Mouse (Mus musculus) embryonic facial prominence, embryonic 14.5 days (tissue): ENCODE results near the gene Gm28230. TPM values are rescaled to one million over a fixed set of nuclear protein-coding genes. Genes with fewer than 3 reads are reported as not detected.
A peak's percentile ranks its signal among the peaks of the same experiment; 100 is the strongest.

Experiments used
- ATAC-seq: fragments of 200-750 bp; cut with Nextera tagmentation; 2 replicates; pipeline ENCODE4 v1.8.0; 2017; ENCODE audit warnings: low read depth, moderate number of reproducible peaks, moderate TSS enrichment
- DNase-seq: peaks from one replicate; pipeline ENCODE4 v3.0.0-alpha.2; 2015; ENCODE audit warnings: low spot score
- H3K27ac ChIP-seq: fragments of 300-500 bp; sonication (generic); replicated peaks from 2 replicates; pipeline ENCODE4 v1.5.1; 2014; ENCODE audit warnings: low read depth, mild to moderate bottlenecking, low read length, moderate library complexity
- H3K27me3 ChIP-seq: fragments of 300-500 bp; sonication (generic); replicated peaks from 2 replicates; pipeline ENCODE4 v1.6.1; 2014; ENCODE audit warnings: low read length; ENCODE audit not compliant: control insufficient read depth, insufficient read depth
- H3K36me3 ChIP-seq: fragments of 300-500 bp; sonication (generic); 2 replicates; pipeline ENCODE4 v1.6.1; 2014; ENCODE audit warnings: low read length, mixed read lengths; ENCODE audit not compliant: control insufficient read depth, insufficient read depth
- H3K4me1 ChIP-seq: fragments of 300-500 bp; sonication (generic); 2 replicates; pipeline ENCODE4 v1.6.1; 2014; ENCODE audit warnings: antibody characterized with exemption, low read length; ENCODE audit not compliant: control insufficient read depth, insufficient read depth
- H3K4me2 ChIP-seq: fragments of 300-500 bp; sonication (generic); 2 replicates; pipeline ENCODE4 v1.6.1; 2014; ENCODE audit warnings: low read depth, mild to moderate bottlenecking, low read length, moderate library complexity, mixed read lengths
- H3K4me3 ChIP-seq: fragments of 300-500 bp; sonication (generic); 2 replicates; pipeline ENCODE4 v1.5.1; 2014; ENCODE audit warnings: low read depth, mild to moderate bottlenecking, low read length
- H3K9ac ChIP-seq: fragments of 300-500 bp; sonication (generic); 2 replicates; pipeline ENCODE4 v1.6.1; 2014; ENCODE audit warnings: low read depth, mild to moderate bottlenecking, low read length, moderate library complexity, mixed read lengths
- H3K9me3 ChIP-seq: fragments of 300-500 bp; sonication (generic); 2 replicates; pipeline ENCODE4 v1.6.1; 2016; ENCODE audit warnings: low read length; ENCODE audit not compliant: control insufficient read depth
- WGBS: fragments of 180-500 bp; shearing (Covaris S2); extraction: QIAGEN DNeasy Blood & Tissue Kit; methylation state at CpG from one replicate; pipeline ENCODE4 v1.1.7; 2014; 5-methylcytosine and 5-hydroxymethylcytosine counted together
- polyA plus RNA-seq: library from polyadenylated mRNA; unstranded; fragments of >200 nt; fragmentation: Nextera tagmentation; extraction: Ambion mirVana; gene quantifications from 2 replicates; pipeline ENCODE4 v1.2.1, GENCODE M21; 2014

Gm28230 gene
- polyA plus RNA-seq, 1 experiment from 2014 or later, result not detected

GRCm38 (mm10) chr2:74752431-74753174 lies 26.1 kb downstream of the Gm28230 start:
- peak overlapping the region; percentile 38; the same call in 1 of the 2 replicates for H3K9ac ChIP-seq
- DNase-seq (no peak), ATAC-seq (peak; percentile 37; the same call in 1 of the 2 replicates)
- 4% methylated on average over 19 of the region's 45 CpGs for WGBS
- no peak overlapping the region for H3K27ac ChIP-seq
- H3K4me1 ChIP-seq, result peaks cover 17% of the 10 kb centered on the region; the same call in 1 of the 2 replicates
- H3K9me3 ChIP-seq, result no peaks in the 10 kb centered on the region
- H3K27me3 ChIP-seq, result peaks cover 98% of the 10 kb centered on the region
- H3K4me3 ChIP-seq, result peak overlapping the region; percentile 33
- H3K36me3 ChIP-seq, result no peaks in the 10 kb centered on the region
- H3K4me2 ChIP-seq, result peak overlapping the region; percentile 62

- H3K4me3 ChIP-seq, result peak overlapping the region; percentile 33
- no peak overlapping the region for H3K27ac ChIP-seq
- 3% methylated on average over 11 of the region's 25 CpGs for WGBS
- no peaks in the 10 kb centered on the region for H3K9me3 ChIP-seq
- H3K4me1 ChIP-seq, result peaks cover 17% of the 10 kb centered on the region; the same call in 1 of the 2 replicates
- peak overlapping the region; percentile 62 for H3K4me2 ChIP-seq
- ATAC-seq (0 out of 2 replicates have a peak, but pooled peaks have one; percentile 41), DNase-seq (no peak)
- H3K36me3 ChIP-seq, result no peaks in the 10 kb centered on the region
- H3K9ac ChIP-seq, result peak overlapping the region; percentile 38; the same call in 1 of the 2 replicates
- peaks cover 98% of the 10 kb centered on the region for H3K27me3 ChIP-seq
Observed at GRCm38 (mm10) chr2:74753175-74753523, 26.6 kb downstream of the Gm28230 start.

GRCm38 (mm10) chr2:74753711-74754110 lies 27.2 kb downstream of the Gm28230 start:
- no peak for DNase-seq
- H3K27me3 ChIP-seq, result peaks cover 98% of the 10 kb centered on the region
- 16% methylated on average over 5 of the region's 5 CpGs for WGBS

GRCm38 (mm10) chr2:74760146-74760545 lies 33.6 kb downstream of the Gm28230 start:
- Histone ChIP-seq H3K4me1 (peaks cover 12% of the 10 kb centered on the region), H3K9ac (no peak overlapping the region), H3K27ac (no peak overlapping the region), H3K27me3 (peaks cover 90% of the 10 kb centered on the region), H3K9me3 (no peaks in the 10 kb centered on the region), H3K4me2 (no peak overlapping the region), H3K4me3 (no peak overlapping the region), H3K36me3 (no peaks in the 10 kb centered on the region)
- DNase-seq (no peak), ATAC-seq (no peak)
- 6% methylated on average over 1 of the region's 1 CpGs for WGBS

More at GRCm38 (mm10) chr2:74753711-74754110, 27.2 kb downstream of the Gm28230 start:
- H3K36me3 ChIP-seq, result no peaks in the 10 kb centered on the region
- H3K4me3 ChIP-seq, result no peak overlapping the region
- H3K4me2 ChIP-seq, result no peak overlapping the region
- ATAC-seq, result no peak
- H3K9me3 ChIP-seq, result no peaks in the 10 kb centered on the region
- H3K4me1 ChIP-seq, result peaks cover 17% of the 10 kb centered on the region; the same call in 1 of the 2 replicates
- no peak overlapping the region for H3K27ac ChIP-seq
- no peak overlapping the region for H3K9ac ChIP-seq

- WGBS, result 5% methylated on average over 13 of the region's 13 CpGs
- Histone ChIP-seq H3K9ac (no peak overlapping the region), H3K4me2 (peak overlapping the region; percentile 93), H3K36me3 (no peaks in the 10 kb centered on the region), H3K9me3 (no peaks in the 10 kb centered on the region), H3K4me1 (peaks cover 12% of the 10 kb centered on the region), H3K27me3 (peaks cover 92% of the 10 kb centered on the region), H3K4me3 (peak overlapping the region; percentile 51), H3K27ac (no peak overlapping the region)
- DNase-seq, result no peak
- ATAC-seq, result no peak
Observed at GRCm38 (mm10) chr2:74761941-74762340, 35.4 kb downstream of the Gm28230 start.

GRCm38 (mm10) chr2:74762522-74763244 lies 36.2 kb downstream of the Gm28230 start, which contains the start of gene Hoxd1:
Hoxd1 (plus strand) TSS chr2:74762980.
- Histone ChIP-seq H3K4me2 (peak within 1 kb of the TSS; percentile 93), H3K36me3 (no peaks in the 10 kb centered on the region), H3K4me3 (peak within 1 kb of the TSS; percentile 51), H3K9ac (peak within 1 kb of the TSS; percentile 48), H3K27ac (no peak within 1 kb of the TSS), H3K27me3 (peaks cover 91% of the 10 kb centered on the region), H3K4me1 (peaks cover 12% of the 10 kb centered on the region), H3K9me3 (no peaks in the 10 kb centered on the region)
- 0% methylated on average over 15 of the region's 61 CpGs for WGBS
- DNase-seq, result peak; percentile 52
- ATAC-seq, result peak; percentile 88

GRCm38 (mm10) chr2:74763245-74763735 lies 36.8 kb downstream of the Gm28230 start:
- under 1% methylated on average over 26 of the region's 53 CpGs for whole genome bisulfite sequencing

GRCm38 (mm10) chr2:74763976-74764375 lies 37.4 kb downstream of the Gm28230 start:
- Histone ChIP-seq H3K4me2 (peak overlapping the region; percentile 93; the same call in 1 of the 2 replicates), H3K9me3 (no peaks in the 10 kb centered on the region), H3K36me3 (no peaks in the 10 kb centered on the region), H3K27me3 (peaks cover 81% of the 10 kb centered on the region), H3K9ac (no peak overlapping the region), H3K4me3 (peak overlapping the region; percentile 51; the same call in 1 of the 2 replicates), H3K4me1 (peaks cover 12% of the 10 kb centered on the region), H3K27ac (no peak overlapping the region)
- 42% methylated on average over 10 of the region's 10 CpGs for WGBS
- no peak for DNase-seq
- no peak for ATAC-seq

More at GRCm38 (mm10) chr2:74763245-74763735, 36.8 kb downstream of the Gm28230 start:
- H3K4me2 ChIP-seq, result peak overlapping the region; percentile 93
- peaks cover 86% of the 10 kb centered on the region for H3K27me3 ChIP-seq
- no peaks in the 10 kb centered on the region for H3K9me3 ChIP-seq
- DNase-seq (no peak), ATAC-seq (peak; percentile 44; the same call in 1 of the 2 replicates)
- H3K4me1 ChIP-seq, result peaks cover 12% of the 10 kb centered on the region
- no peak overlapping the region for H3K27ac ChIP-seq
- no peaks in the 10 kb centered on the region for H3K36me3 ChIP-seq
- peak overlapping the region; percentile 48 for H3K9ac ChIP-seq
- H3K4me3 ChIP-seq, result peak overlapping the region; percentile 51
